Mouse (Mus musculus) cerebellum, postnatal 36 days (tissue): ENCODE results near the gene Arhgef33.
"Not testable (repeated sequence)": the region's sequence is repeated elsewhere in the genome, so short reads cannot be mapped to it uniquely, and the experiment has no call there.

ENCODE experiments used
- DNase-seq, 2 experiments: peaks; one replicate each; pipeline ENCODE4 v3.0.0; 2021 to 2022; ENCODE audit warnings: mixed read lengths in 2 of 2

Arhgef33 gene

GRCm38 (mm10) chr17:80346591-80347125 lies 39.5 kb downstream of the Arhgef33 start:
- DNase-seq, result no peak

GRCm38 (mm10) chr17:80347234-80347633 lies 40.0 kb downstream of the Arhgef33 start:
- DNase-seq, result no peak

DNA sequence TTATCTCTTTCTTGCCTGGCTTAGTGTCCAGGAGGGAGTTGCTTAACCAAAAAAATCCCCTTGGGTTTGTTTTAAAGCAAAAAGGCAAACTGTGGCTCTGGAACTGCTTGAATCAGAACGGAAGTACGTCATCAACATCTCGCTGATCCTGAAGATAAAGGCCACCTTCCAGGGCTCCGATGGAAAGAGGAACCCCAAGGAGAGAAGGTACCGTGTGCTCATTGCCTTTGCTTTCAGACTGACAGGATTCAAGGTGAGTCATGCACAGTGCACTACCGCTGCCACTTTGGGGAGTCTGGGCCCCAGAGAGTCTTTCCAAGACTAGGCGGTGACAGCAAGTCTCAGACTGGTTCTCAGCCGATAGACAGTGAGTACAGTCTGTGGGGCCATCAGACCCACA lies 53.0 kb downstream of the Arhgef33 start:
- DNase-seq, result no peak

DNA sequence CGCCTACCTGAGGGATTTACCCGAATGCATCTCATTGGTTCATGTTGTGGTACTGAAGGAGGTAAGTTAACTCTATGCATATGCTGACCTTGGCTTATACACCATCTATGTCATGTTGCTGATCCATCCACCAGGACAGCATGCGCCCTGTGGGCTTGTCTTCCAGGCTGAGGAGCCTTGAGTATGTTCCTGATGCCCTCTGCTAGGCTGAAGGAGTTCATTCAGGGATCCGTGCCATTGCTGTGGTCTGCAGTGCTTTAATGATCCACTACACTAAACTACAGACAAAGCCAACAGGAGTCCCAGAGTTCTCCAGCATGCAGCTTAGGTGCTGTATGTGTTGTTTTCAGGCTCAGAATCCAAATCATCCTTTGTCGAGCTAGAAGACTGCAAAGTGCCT lies 60.1 kb downstream of the Arhgef33 start:
- DNase-seq, result peak in 1 of 2 experiments; percentile 7

GRCm38 (mm10) chr17:80368606-80369005 lies 61.4 kb downstream of the Arhgef33 start:
- no peak for DNase-seq

GRCm38 (mm10) chr17:80372989-80373725 lies 66.0 kb downstream of the Arhgef33 start, which contains the start of gene Gm10190:
Gene Gm10190, minus strand, starts transcription at chr17:80373541.
- peak; percentile 77 to 85 for DNase-seq

- DNase-seq, result no peak
These were observed 66.5 kb downstream of the Arhgef33 start for GRCm38 (mm10) chr17:80373726-80374096.

DNA sequence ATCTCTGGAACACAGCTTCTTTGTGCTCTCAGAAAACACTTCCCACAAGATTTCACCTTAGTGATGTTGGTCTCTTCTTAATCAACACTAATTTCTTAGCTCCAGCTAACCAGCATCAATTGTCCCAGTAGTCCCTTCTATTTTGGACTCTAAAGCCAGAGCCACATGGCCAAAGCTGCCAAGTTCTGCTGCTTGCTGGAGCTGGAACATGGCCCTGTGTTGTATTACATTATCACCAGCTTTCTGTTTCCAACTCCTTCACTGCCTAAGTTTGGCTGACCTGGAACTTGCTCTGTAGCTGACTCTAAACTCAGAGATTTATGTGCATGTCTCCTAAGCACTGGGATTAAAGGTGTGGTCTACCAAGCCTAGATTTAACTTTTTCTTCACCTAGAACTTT lies 71.2 kb downstream of the Arhgef33 start:
- DNase-seq, result not testable (repeated sequence)

DNA sequence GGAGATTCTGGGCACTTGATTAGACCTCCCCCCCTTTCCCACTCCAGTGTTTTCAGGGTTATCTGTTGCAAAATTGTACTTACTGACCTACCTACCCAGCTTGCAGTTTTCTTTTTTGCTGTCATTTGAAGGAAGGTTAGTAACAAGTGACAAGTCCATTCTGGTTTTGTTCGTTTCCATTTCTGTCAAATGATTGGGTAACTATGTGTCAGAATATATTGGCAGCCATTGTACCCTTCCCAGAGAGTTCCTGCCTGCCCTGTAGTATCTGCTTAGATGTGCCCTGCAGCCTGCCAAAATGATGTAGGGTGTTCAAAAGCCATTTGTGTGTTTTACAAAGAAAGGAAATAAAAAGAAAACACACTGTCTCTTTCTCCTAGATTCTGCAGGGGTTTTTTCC lies 78.5 kb downstream of the Arhgef33 start:
- no peak for DNase-seq

DNA sequence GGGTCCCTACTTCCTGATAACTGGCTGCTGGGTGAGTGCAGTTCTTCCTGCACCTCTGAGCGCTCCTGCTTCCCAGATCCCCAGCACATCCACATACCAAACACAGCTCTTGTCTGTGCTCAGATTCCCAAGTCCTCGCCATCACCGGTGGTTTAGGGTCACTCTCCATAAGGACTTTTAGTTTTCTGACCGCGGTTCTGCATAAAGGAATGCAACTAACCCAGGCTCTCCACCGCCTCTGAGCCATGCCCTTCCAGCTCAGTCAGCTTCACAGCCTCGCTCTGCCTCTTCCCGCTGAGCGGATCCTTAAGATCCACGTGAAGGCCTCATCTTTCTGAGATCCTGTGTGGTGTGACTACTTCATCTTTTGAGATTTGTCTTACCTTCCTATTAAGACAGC lies 82.8 kb downstream of the Arhgef33 start:
- no peak for DNase-seq

DNA sequence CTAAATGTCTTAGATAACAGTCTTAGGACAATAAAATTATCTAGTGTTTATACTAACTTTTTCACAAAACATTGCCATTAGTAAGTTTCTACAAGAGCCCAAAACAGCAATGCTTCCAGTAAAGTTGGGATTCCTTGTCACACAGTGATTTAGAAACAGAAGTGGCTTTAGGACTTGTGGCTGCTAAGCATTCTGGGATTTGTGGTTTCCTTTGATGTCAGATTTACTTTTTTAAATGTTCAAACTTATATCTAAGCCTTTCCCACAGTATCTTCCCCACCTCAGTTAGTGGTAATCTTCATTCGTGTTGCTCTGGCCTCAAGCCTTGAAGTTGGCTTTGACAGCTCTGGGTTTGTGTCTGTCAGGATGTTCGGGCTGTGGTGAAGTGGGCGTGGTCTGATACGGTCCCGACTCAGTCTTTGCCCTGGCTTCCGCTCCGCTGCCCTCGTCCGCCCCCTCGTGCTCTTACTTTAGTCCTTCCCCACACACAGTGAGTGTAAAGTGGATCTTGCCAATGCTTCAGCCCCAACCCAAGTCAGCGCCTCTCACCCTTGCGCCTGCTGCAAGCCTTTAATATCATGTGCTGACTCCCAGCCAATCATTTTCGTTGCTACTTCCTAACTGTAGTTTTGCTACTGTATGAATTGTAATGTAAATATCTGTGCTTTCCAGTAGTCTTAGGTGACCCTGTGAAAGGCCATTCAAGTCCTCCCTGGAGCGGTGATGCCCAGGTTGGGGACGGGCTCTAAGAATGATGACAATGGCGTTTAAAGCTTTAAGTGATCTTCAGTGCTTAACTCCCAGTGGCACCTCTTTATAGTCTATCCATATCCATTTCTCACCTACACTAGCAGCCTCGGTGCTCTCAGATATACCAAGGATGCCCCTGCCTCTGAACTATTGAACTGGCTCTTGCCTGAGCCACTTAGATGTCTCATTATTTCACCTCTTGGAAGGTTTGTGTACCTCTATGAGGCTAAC lies 84.5 kb downstream of the Arhgef33 start:
- peak in 1 of 2 experiments; percentile 8 for DNase-seq

GRCm38 (mm10) chr17:80398243-80398642 lies 91.0 kb downstream of the Arhgef33 start:
- DNase-seq, result no peak

DNA sequence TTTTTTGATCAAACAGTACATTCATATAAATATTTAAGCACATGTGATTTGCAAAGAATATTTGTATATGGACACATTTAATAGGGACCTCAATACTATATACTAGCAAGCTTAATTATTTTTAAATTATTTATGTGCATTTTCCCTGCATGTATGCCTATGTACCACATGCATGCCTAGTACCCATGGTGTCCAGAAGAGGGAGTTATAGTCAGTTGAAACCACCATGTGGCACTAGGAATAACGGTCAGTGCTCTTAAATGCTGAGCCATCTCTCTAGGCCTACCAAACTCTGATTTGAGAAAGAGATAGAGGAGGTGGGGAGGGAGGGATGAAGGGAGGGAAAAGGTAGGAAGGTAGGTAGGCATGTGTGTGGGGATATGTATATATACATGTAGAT lies 104.0 kb downstream of the Arhgef33 start:
- no peak for DNase-seq

- no peak for DNase-seq
These were observed 111.5 kb downstream of the Arhgef33 start for GRCm38 (mm10) chr17:80418572-80419210.

GRCm38 (mm10) chr17:80420998-80421397 lies 113.8 kb downstream of the Arhgef33 start:
- no peak for DNase-seq

GRCm38 (mm10) chr17:80426171-80426570 lies 119.0 kb downstream of the Arhgef33 start:
- DNase-seq, result no peak

DNA sequence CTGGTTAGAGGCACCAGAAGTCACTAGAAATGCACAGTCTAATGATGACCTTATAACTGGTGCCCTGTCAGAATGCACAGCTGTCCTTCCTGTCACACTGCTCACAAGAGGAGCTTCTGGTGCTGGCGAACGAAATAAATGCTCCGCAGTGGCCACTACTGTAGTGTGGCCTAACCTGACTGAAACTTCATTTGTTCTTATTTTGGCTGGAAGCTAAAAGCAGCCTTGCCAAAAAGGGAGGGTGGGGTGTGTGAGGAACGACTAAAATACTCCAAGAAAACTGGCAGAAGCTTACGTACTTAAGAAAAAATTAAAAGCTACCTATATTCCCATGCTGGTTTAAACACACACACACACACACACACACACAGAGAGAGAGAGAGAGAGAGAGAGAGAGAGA lies 119.7 kb downstream of the Arhgef33 start:
- no peak for DNase-seq

- DNase-seq, result no peak
These were observed 120.8 kb downstream of the Arhgef33 start for GRCm38 (mm10) chr17:80427966-80428365.

GRCm38 (mm10) chr17:80431997-80432396 lies 124.8 kb downstream of the Arhgef33 start:
- no peak for DNase-seq

DNA sequence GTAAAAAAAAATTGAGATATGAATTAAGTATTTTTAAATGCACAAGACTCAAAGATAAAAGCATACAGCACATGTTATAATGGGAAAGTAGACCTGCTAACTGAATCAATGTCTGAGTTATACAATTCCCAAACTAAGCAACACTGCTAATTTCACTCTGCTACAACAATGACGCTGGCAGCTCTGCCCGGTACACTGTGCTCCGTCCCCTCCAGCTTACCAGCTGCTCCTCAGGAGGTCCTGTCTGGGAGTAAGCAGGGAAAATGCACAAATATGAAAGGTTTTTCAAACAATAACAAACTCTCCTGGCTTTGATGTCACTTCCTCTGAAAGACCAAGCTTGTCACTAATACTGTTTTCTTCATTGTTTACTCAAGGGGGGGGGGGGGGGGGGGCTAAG lies 127.2 kb downstream of the Arhgef33 start:
- no peak for DNase-seq

- no peak for DNase-seq
These were observed 128.5 kb downstream of the Arhgef33 start for GRCm38 (mm10) chr17:80435680-80436079.

- DNase-seq, result no peak
These were observed 138.2 kb downstream of the Arhgef33 start for GRCm38 (mm10) chr17:80445433-80445832.

- DNase-seq, result no peak
These were observed 139.3 kb downstream of the Arhgef33 start for GRCm38 (mm10) chr17:80446470-80446869.
